Mouse (Mus musculus) urinary bladder, postnatal 25 days (tissue): ENCODE data around the gene Stambp.

Experiments used
- DNase-seq: peaks from one replicate; pipeline ENCODE4 v3.0.0; 2022; ENCODE audit warnings: low spot score

The Stambp gene

DNA sequence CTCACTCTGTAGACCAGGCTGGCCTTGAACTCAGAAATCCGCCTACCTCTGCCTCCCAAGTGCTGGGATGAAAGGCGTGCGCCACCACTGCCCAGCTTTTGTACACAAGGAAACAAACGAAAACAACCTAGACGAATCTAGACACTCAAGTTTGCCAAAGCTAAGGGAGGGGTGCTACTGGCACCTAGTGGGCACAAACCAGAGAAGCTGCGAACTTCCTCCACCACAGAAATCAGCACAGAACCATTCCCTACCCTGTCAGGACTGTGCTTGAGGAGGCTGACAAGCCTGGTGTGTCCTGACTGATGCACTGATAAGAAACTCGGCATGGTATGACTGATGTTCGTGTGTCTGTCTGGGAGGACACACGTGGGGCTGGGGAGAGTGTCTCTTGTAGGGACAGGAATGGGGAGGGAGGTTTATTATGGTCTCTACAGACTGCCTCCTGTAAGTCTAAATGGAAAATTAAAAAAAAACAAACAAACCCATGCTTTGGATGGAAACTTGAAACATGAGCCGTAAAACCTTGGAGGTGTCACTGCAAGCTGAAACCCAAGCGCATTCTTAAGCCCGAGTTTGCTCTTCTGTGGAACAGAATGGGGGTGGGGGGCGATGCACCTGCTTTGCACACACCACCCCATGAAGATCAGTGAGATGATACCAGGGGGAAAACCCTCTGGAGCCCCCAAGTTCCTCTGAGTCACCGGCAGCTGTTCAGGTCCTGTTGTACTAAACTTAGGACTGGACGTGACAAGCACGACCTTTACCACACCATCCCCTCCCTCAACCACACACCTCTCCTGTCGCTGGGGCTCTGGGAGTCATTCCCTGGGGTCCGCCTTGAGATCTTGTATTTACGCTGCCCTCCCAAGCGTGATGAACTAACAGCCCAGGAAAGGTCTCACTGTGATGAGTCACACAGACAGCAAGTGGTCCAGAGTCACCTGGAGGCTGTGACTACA, 3.3 kb downstream of the Stambp start:
- no peak for DNase-seq

DNA sequence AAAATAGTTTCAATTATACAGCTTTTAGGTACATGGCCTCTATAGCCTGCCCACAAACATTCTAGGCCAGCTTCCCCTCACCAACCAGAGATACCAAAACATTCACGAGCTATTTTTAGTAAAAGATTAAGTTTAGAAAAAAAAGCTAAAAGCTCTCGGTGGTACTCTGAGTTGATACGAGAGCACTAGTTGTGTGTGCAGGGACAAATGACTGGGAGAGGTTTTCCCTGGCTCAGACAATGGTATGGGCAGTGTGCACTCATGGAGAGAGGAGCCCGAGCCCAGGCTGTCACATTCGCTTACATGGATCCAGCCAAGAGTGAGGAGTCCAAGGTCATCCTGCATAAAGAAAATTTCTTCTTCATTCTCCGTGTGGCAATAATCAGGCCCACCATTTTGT, 16.6 kb downstream of the Stambp start:
- no peak for DNase-seq

- no peak for DNase-seq
Observed at GRCm38 (mm10) chr6:83548346-83548745, 24.2 kb downstream of the Stambp start.

DNA sequence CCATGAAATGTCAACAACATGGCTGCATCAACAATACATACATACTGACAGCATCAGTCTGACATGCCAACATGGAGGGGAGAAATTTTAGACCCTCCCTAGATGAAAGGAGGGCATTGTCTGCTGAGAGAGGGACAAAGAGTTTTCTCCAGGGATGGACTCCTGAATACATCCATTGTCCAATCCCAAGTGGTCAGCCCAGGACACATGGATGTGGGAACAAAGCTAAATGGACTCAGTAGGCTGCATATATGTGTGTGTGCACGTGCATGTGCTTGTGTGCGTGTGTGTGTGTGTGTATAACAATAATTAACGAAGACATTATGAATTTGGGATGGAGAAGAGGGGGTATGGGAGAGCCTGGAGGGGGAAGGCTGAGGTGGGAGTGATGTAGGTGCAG, 26.8 kb downstream of the Stambp start:
- DNase-seq: no peak

GRCm38 (mm10) chr6:83541756-83542456, 30.6 kb downstream of the Stambp start:
- DNase-seq: no peak

GRCm38 (mm10) chr6:83540017-83540416, 32.5 kb downstream of the Stambp start:
- no peak for DNase-seq

- DNase-seq: no peak
Observed at GRCm38 (mm10) chr6:83536795-83537059, 35.8 kb downstream of the Stambp start.

- DNase-seq: no peak
Observed at GRCm38 (mm10) chr6:83536028-83536794, 36.3 kb downstream of the Stambp start, which contains the start of gene Actg2. TSS of gene Actg2 (minus strand) at chr6:83536265.

GRCm38 (mm10) chr6:83532608-83533007, 39.9 kb downstream of the Stambp start:
- no peak for DNase-seq

- DNase-seq: no peak
Observed at GRCm38 (mm10) chr6:83523194-83523593, 49.3 kb downstream of the Stambp start.

- no peak for DNase-seq
Observed at GRCm38 (mm10) chr6:83521784-83522183, 50.7 kb downstream of the Stambp start.

DNA sequence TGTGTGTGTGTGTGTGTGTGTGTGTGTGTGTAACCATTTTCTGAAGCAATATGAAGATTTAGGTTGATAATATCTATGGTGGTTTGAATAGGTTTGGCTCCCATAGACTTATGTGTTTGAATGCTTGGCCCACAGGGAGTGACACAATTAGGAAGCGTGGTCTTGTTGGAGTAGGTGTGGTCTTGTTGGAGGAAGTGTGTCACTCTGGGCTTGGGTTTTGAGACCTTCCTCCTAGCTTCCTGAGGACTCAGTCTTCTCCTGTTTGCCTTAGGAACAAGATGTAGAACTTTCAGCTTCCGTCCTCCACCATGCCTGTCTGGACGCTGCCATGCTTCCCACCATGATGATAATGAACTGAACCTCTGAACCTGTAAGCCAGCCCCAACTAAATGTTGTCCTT, 53.9 kb downstream of the Stambp start:
- DNase-seq: no peak

DNA sequence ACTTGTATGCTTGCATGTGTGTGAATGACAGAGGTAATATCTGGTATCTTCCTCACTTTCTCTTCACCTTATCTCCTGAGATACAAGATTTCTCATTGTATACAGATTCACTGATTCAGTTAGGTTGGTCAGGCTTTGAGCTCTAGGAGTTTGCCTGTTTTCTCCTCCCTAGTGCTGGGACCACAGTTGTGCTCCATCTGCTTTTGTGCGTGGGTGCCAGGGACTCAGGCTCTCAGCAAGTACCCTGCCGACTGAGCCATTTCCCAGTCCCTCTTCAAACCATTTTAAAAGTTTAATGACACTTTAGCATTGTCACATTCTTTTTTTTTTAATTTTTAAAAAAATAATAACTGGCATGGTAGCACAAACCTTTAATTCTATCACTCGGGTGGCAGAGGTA, 57.4 kb downstream of the Stambp start:
- no peak for DNase-seq

- peak; percentile 60 for DNase-seq
Observed at GRCm38 (mm10) chr6:83512495-83512894, 60.0 kb downstream of the Stambp start.

- DNase-seq: no peak
Observed at GRCm38 (mm10) chr6:83510210-83510609, 62.3 kb downstream of the Stambp start.

- no peak for DNase-seq
Observed at GRCm38 (mm10) chr6:83509442-83509841, 63.1 kb downstream of the Stambp start.

DNA sequence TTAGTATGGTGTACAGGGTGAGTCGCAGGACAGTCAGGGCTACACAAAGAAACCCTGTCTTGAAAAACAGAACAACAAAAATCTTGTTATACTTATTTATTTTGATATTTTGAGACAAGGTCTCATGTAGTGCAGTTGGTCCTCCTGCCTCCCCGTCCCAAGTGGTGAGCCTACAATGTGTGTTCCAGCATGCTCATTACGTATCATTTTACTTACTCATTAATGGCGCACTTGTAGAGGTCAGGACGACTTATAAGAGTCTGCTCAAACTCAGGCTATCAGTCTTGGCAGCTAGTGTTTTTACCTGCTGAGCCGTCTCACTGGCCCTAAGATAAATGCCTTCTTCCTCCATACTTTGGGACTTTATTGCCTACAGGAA, 65.4 kb downstream of the Stambp start:
- no peak for DNase-seq

GRCm38 (mm10) chr6:83506258-83507167, 66.0 kb downstream of the Stambp start, which contains the start of gene Dguok:
TSS of gene Dguok (minus strand) at chr6:83506969.
- peak; percentile 89 for DNase-seq

- DNase-seq: no peak
Observed at GRCm38 (mm10) chr6:83505554-83505953, 67.0 kb downstream of the Stambp start.

DNA sequence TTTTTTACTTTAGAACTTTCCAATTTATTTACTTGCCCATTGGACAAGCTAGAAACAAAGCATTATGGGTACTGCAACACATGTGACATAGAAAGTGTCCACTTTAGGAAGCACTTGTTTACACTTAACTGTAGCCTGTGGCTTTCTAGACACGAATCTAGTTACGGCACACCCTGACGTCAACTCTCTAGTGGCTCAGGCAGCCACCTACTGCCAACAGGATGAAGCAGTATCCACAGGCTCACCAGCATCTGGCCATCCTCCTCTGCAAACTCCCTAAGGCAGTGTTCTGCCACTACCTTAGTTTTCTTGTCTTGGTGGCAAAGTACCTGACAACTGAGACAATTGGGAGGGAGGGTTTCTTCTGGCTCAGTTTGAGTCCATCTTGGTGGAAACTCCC, 69.2 kb downstream of the Stambp start:
- no peak for DNase-seq

DNA sequence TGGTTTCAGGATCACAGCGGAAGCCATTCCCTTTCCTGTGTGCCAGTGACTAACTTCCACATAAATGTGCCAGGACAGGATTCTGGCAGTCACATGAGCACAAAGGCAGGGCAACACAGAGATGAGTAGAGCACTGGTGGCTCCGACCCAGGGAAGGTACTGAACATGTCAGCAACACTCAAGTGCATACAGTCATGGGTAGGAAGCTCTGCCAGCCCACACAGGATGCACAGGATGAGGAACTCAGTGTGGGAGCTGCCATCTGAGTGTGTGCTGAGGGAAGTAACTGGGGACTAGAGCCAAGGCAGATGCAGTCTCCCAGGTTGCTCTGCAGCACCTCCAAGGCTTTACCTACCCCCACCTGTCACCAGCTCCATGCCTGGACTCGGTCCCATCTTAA, 69.9 kb downstream of the Stambp start:
- no peak for DNase-seq
